Mouse (Mus musculus) testis, adult 2 months (tissue): Measurements from ENCODE around the gene C8a.

Source experiments
- CTCF ChIP-seq: fragments of 200-500 bp; IDR thresholded peaks from 2 replicates; pipeline ENCODE4 v1.5.1; 2012; ENCODE audit warnings: low read depth, mild to moderate bottlenecking, inconsistent platforms, low read length, moderate library complexity; ENCODE audit not compliant: control insufficient read depth, insufficient read depth, insufficient replicate concordance
- POLR2A ChIP-seq: fragments of 200-500 bp; IDR thresholded peaks from 2 replicates; pipeline ENCODE4 v1.6.1; 2012; ENCODE audit warnings: low read depth, mild to moderate bottlenecking, inconsistent platforms, low read length, moderate library complexity; ENCODE audit not compliant: control insufficient read depth

GRCm38 (mm10) chr4:104798951-104799350, 77.2 kb downstream of the C8a start:
- TF ChIP-seq POLR2A: 0 out of 2 replicates have a peak, but pooled peaks have one; percentile 30
- TF ChIP-seq CTCF: no peak
